Mouse (Mus musculus) heart, embryonic 11.5 days (tissue): Measurements from ENCODE around the gene Rbm26. TPM values are rescaled to one million over a fixed set of nuclear protein-coding genes. Genes with fewer than 3 reads are reported as not detected.

Experiments
- ATAC-seq: fragments of 200-750 bp; cut with Nextera tagmentation; replicated peaks from 2 replicates; pipeline ENCODE4 v1.8.0; 2017; ENCODE audit warnings: moderate library complexity; ENCODE audit not compliant: insufficient number of reproducible peaks, low FRiP score, low TSS enrichment
- H3K27ac ChIP-seq: fragments of 300-500 bp; sonication (generic); 2 replicates; pipeline ENCODE4 v1.5.1; 2014; ENCODE audit warnings: mild to moderate bottlenecking, low read depth, low read length
- H3K27me3 ChIP-seq: fragments of 300-500 bp; sonication (generic); 2 replicates; pipeline ENCODE4 v1.6.1; 2014; ENCODE audit warnings: mild to moderate bottlenecking, low read length, mixed read lengths; ENCODE audit not compliant: control insufficient read depth, insufficient read depth
- H3K36me3 ChIP-seq: fragments of 300-500 bp; sonication (generic); 2 replicates; pipeline ENCODE4 v1.6.1; 2014; ENCODE audit warnings: mild to moderate bottlenecking, low read length, moderate library complexity, mixed read lengths; ENCODE audit not compliant: control insufficient read depth, insufficient read depth
- H3K4me1 ChIP-seq: fragments of 300-500 bp; sonication (generic); 2 replicates; pipeline ENCODE4 v1.6.1; 2014; ENCODE audit warnings: low read length; ENCODE audit not compliant: control insufficient read depth, insufficient read depth
- H3K4me2 ChIP-seq: fragments of 300-500 bp; sonication (generic); 2 replicates; pipeline ENCODE4 v1.6.1; 2014; ENCODE audit warnings: mild to moderate bottlenecking, moderate library complexity
- H3K4me3 ChIP-seq: fragments of 300-500 bp; sonication (generic); 2 replicates; pipeline ENCODE4 v1.5.1; 2014; ENCODE audit warnings: low read depth, low read length
- H3K9ac ChIP-seq: fragments of 300-500 bp; sonication (generic); 2 replicates; pipeline ENCODE4 v1.6.1; 2014; ENCODE audit warnings: mild to moderate bottlenecking, low read depth, low read length, moderate library complexity
- H3K9me3 ChIP-seq: fragments of 300-500 bp; sonication (generic); replicated peaks from 2 replicates; pipeline ENCODE4 v1.6.1; 2016; ENCODE audit warnings: low read length; ENCODE audit not compliant: control insufficient read depth
- WGBS: fragments of 180-500 bp; shearing (Covaris S2); extraction: QIAGEN DNeasy Blood & Tissue Kit; methylation state at CpG from one replicate; pipeline ENCODE4 v1.1.7; 2014; ENCODE audit not compliant: insufficient replicate concordance; 5-methylcytosine and 5-hydroxymethylcytosine counted together
- polyA plus RNA-seq: library from polyadenylated mRNA; unstranded; fragments of >200 nt; fragmentation: Nextera tagmentation; extraction: Ambion mirVana; gene quantifications from 2 replicates; pipeline ENCODE4 v1.2.1, GENCODE M21; 2014

Gene Rbm26
- polyA plus RNA-seq, 1 experiment from 2014 or later, result 26.1 TPM

DNA sequence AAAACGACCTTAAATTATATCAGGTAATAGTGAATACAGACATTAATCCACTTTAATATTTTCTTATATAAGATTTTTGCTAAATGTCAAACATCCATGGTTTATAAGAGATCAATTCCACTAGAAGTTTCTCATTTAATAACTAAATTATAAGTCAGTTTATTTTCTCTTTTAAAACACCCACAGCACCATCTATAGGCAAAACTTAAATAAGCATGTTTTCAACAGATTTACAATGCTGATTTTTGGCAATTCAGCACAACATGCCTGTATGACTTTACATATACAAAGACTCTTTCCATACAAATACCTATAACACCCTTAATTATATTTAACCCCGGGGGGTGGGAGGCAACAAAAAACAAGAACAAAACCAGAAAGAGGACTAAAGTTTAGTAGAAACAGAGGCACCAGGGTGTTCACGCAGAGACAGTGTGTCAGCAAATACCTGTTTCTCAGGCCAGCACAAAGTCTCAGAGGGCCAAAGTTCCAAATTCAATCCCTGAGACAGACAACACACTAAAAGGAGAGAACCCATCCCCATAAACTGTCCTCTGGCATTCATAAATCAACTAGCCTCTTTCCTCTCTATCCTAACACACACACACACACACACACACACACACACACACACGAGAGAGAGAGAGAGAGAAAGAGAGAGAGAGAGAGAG, 49.3 kb downstream of the Rbm26 start:
- no peak overlapping the region for H3K9ac ChIP-seq
- no peak overlapping the region for H3K4me2 ChIP-seq
- H3K4me3 ChIP-seq, result no peak overlapping the region
- no peaks in the 10 kb centered on the region for H3K4me1 ChIP-seq
- H3K27me3 ChIP-seq, result no peaks in the 10 kb centered on the region
- no peak for ATAC-seq
- 88% methylated on average over 4 of the region's 4 CpGs for WGBS
- H3K27ac ChIP-seq, result no peak overlapping the region
- H3K36me3 ChIP-seq, result peaks cover 9% of the 10 kb centered on the region
- H3K9me3 ChIP-seq, result no peaks in the 10 kb centered on the region

DNA sequence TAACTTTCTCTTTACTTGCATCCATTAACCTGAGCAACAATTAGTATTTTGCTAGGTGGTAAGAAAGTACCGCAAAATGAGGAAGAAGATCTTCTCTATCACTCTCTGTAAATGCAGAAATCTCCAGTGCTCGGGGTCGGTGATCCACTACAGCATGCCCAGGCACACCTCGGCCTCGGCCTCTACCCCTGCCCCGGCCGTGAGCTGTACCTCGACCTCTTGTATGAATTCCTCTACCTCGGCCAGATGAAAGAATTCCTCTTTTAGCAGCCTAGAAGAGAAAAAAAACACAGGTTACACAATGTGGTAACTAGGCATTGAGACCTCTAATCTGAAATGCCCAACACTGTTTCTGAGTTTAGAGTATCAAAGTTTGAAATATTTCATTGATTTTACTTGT, 52.6 kb downstream of the Rbm26 start:
- WGBS, result 91% methylated on average over 9 of the region's 9 CpGs
- Histone ChIP-seq H3K9ac (no peak overlapping the region), H3K4me3 (no peak overlapping the region), H3K4me2 (no peak overlapping the region), H3K4me1 (no peaks in the 10 kb centered on the region), H3K36me3 (peaks cover 9% of the 10 kb centered on the region), H3K27ac (no peak overlapping the region), H3K9me3 (no peaks in the 10 kb centered on the region), H3K27me3 (no peaks in the 10 kb centered on the region)
- no peak for ATAC-seq

DNA sequence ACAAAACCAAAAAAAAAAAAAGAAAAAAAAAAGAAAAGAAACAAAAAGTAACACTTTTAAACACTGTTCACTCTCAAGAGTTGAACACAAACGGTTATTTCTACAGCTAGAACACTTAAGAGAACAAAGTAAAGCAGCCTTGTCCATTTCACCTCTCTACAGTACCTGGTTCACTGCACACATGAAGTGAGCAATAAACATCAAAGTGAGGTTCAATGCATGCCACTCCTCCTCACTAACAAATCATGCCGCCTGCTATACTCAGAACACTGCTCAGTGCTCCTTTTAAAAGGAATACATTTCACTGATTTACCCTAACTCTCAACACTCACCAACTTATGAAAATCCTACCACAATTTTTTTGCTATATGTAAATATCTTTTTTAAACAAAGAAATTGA, 61.7 kb downstream of the Rbm26 start:
- ATAC-seq, result no peak
- Histone ChIP-seq H3K4me1 (no peaks in the 10 kb centered on the region), H3K4me2 (no peak overlapping the region), H3K36me3 (peaks cover 2% of the 10 kb centered on the region; the same call in 1 of the 2 replicates), H3K27me3 (no peaks in the 10 kb centered on the region), H3K9me3 (no peaks in the 10 kb centered on the region), H3K4me3 (no peak overlapping the region), H3K9ac (no peak overlapping the region), H3K27ac (no peak overlapping the region)
- 89% methylated on average over 2 of the region's 2 CpGs for WGBS

DNA sequence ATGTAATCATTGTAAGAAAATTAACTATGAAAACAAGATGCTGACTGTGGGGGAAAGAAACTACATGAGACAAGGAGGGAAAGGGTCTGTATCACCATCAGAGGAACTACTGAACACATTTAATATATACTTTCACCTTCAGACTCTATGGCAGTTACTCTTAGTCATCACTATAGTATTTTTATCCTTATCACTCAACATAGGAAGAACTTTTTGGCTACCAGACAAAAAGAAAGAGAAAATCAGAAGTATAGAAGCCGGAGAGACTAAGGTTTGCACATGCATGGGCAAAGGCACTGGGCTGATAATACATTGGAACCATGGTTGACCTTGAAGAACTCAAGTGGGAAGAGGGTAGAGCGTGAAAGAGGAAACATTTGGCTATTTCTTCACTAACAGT, 70.9 kb downstream of the Rbm26 start:
- Histone ChIP-seq H3K4me1 (no peaks in the 10 kb centered on the region), H3K4me3 (no peak overlapping the region), H3K36me3 (no peaks in the 10 kb centered on the region), H3K27me3 (no peaks in the 10 kb centered on the region), H3K4me2 (no peak overlapping the region), H3K9me3 (no peaks in the 10 kb centered on the region), H3K27ac (no peak overlapping the region), H3K9ac (no peak overlapping the region)
- no peak for ATAC-seq
- 94% methylated on average over 2 of the region's 2 CpGs for WGBS

DNA sequence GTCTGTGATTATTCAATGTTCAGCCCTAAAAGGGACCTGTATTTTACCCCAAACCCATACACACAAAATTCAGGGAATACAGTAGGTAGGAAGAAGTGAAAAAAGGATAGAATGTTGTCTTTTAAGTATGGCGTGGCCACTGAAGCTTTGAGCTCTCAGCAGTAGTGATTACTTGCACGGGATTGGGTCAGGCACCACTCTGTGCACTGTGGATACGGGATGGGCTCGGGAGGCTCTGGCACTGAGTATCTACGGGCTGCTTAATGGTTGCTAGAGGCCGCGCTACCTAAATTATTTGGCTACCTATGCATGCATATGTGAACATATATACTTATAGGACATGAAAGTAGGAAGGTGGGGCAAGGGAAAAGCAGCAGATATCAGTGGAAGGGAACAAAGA, 78.3 kb downstream of the Rbm26 start:
- Histone ChIP-seq H3K4me3 (no peak overlapping the region), H3K4me2 (no peak overlapping the region), H3K4me1 (no peaks in the 10 kb centered on the region), H3K27ac (no peak overlapping the region), H3K9ac (no peak overlapping the region), H3K36me3 (no peaks in the 10 kb centered on the region), H3K27me3 (no peaks in the 10 kb centered on the region), H3K9me3 (no peaks in the 10 kb centered on the region)
- 80% methylated on average over 7 of the region's 7 CpGs for WGBS
- ATAC-seq, result no peak

DNA sequence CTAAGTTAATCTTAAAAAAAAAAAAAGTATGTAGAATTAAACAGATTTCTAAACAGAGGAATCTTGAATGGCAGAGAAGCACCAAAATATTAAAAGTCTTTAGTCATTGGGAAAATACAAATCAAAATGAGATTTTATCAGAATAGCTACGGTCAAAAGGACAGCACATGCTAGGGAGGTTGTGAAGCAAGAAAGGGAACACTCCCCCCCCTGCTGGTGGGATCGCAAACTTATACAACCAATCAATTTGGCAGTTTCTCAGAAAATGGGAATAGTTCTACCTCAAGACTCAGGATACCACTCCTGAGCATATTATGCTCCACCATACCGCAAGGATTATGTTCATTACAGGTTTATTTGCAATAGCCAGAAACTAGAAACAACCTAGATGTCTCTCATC, 80.9 kb downstream of the Rbm26 start:
- no peak overlapping the region for H3K27ac ChIP-seq
- ATAC-seq, result no peak
- H3K4me1 ChIP-seq, result no peaks in the 10 kb centered on the region
- H3K27me3 ChIP-seq, result no peaks in the 10 kb centered on the region
- H3K4me3 ChIP-seq, result no peak overlapping the region
- H3K9me3 ChIP-seq, result no peaks in the 10 kb centered on the region
- no peaks in the 10 kb centered on the region for H3K36me3 ChIP-seq
- WGBS, result 43% methylated on average over 3 of the region's 3 CpGs
- H3K9ac ChIP-seq, result no peak overlapping the region
- no peak overlapping the region for H3K4me2 ChIP-seq

DNA sequence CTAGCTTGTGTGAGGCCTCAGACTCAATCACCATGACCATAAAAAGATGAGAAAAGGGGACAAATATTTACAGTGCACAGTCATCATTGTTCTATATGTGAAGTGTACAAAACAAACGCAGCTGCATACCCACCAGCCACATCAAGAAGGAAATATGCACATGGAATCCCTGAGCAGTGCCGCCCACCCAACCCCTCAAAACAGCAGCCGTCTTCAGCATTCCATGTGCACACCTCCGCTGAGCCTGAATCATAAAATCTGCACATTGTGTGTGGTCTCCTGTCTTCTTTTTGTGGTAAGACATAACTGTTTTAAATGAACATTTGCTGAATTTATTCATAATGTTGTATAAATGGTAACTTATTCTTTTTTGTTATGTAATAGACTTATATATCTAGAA, 90.1 kb downstream of the Rbm26 start:
- Histone ChIP-seq H3K27ac (no peak overlapping the region), H3K4me1 (peaks cover 7% of the 10 kb centered on the region; the same call in 1 of the 2 replicates), H3K27me3 (no peaks in the 10 kb centered on the region), H3K4me2 (no peak overlapping the region), H3K4me3 (no peak overlapping the region), H3K9me3 (no peaks in the 10 kb centered on the region), H3K36me3 (no peaks in the 10 kb centered on the region), H3K9ac (no peak overlapping the region)
- WGBS, result 84% methylated on average over 4 of the region's 4 CpGs
- no peak for ATAC-seq

DNA sequence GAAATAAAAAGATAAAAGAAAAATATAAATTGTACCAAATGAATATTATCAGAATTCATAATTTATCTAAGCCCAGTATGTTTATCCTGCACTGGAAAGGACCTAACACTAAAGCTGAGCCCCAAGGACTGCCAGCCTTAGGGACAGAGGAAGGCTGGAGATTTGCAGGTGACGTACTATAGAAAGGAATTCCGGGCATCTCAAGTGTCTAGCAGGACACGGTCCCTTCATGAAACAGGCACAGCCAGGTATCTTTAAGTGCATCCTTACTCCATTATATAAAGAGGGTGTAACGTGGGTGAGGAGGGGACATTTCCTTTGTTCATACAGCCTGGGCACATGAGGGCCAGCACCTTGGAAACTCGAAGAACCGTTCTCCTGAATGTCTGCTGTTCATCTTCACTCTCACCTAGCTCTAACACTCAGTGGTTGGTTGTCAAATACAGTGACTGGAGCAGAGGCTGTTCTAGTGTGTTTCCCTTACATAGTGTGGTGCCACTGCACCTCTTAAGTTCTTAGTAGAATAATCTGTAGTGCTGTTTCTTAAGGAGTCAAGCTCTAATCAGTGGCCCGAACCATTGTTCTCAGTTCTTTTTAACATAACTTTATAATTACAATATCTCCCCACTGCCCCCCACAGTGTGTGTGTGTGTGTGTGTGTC, 91.7 kb downstream of the Rbm26 start:
- Histone ChIP-seq H3K4me1 (peaks cover 7% of the 10 kb centered on the region; the same call in 1 of the 2 replicates), H3K4me3 (no peak overlapping the region), H3K9me3 (no peaks in the 10 kb centered on the region), H3K4me2 (no peak overlapping the region), H3K27ac (peak overlapping the region; percentile 46; the same call in 1 of the 2 replicates), H3K36me3 (no peaks in the 10 kb centered on the region), H3K9ac (no peak overlapping the region), H3K27me3 (no peaks in the 10 kb centered on the region)
- ATAC-seq, result peak; percentile 67
- 42% methylated on average over 7 of the region's 7 CpGs for WGBS
